Mouse (Mus musculus) kidney, postnatal 0 days (tissue): ENCODE measurements around the gene Pum1. TPM values are rescaled to one million over a fixed set of nuclear protein-coding genes. Genes with fewer than 3 reads are reported as not detected.
"Not testable (repeated sequence)": the region's sequence is repeated elsewhere in the genome, so short reads cannot be mapped to it uniquely, and the experiment has no call there.

Experiments
- ATAC-seq: fragments of 200-750 bp; cut with Nextera tagmentation; replicated peaks from 2 replicates; pipeline ENCODE4 v1.8.0; 2017; ENCODE audit warnings: low read depth, moderate number of reproducible peaks, moderate TSS enrichment, moderate library complexity; ENCODE audit not compliant: low FRiP score
- DNase-seq: peaks from one replicate; pipeline ENCODE4 v3.0.0-alpha.2; 2016; ENCODE audit warnings: low spot score
- H3K27ac ChIP-seq: fragments of 300-500 bp; sonication (generic); 2 replicates; pipeline ENCODE4 v1.5.1; 2014; ENCODE audit warnings: mild to moderate bottlenecking
- H3K27me3 ChIP-seq: fragments of 300-500 bp; sonication (generic); 2 replicates; pipeline ENCODE4 v1.6.1; 2014; ENCODE audit warnings: low read length, mixed read lengths; ENCODE audit not compliant: insufficient read depth
- H3K36me3 ChIP-seq: fragments of 300-500 bp; sonication (generic); 2 replicates; pipeline ENCODE4 v1.6.1; 2014; ENCODE audit warnings: low read length, mixed read lengths; ENCODE audit not compliant: insufficient read depth
- H3K4me1 ChIP-seq: fragments of 300-500 bp; sonication (generic); replicated peaks from 2 replicates; pipeline ENCODE4 v1.6.1; 2014; ENCODE audit warnings: antibody characterized with exemption, low read length, mixed read lengths; ENCODE audit not compliant: insufficient read depth
- H3K4me2 ChIP-seq: fragments of 300-500 bp; sonication (generic); 2 replicates; pipeline ENCODE4 v1.6.1; 2014; ENCODE audit warnings: mild to moderate bottlenecking, low read length, moderate library complexity, mixed read lengths
- H3K4me3 ChIP-seq: fragments of 300-500 bp; sonication (generic); replicated peaks from 2 replicates; pipeline ENCODE4 v1.5.1; 2014; ENCODE audit warnings: low read depth, low read length
- H3K9ac ChIP-seq: fragments of 300-500 bp; sonication (generic); 2 replicates; pipeline ENCODE4 v1.6.1; 2014; ENCODE audit warnings: low read depth, low read length
- H3K9me3 ChIP-seq: fragments of 300-500 bp; sonication (generic); replicated peaks from 2 replicates; pipeline ENCODE4 v1.6.1; 2016; ENCODE audit warnings: low read length, inconsistent platforms, mixed read lengths
- CTCF ChIP-seq: IDR thresholded peaks from 2 replicates; pipeline ENCODE4 v1.5.1; 2016; ENCODE audit warnings: antibody characterized with exemption, low read depth, mild to moderate bottlenecking, moderate library complexity
- WGBS: fragments of 180-500 bp; shearing (Covaris S2); extraction: QIAGEN DNeasy Blood & Tissue Kit; methylation state at CpG from one replicate; pipeline ENCODE4 v1.1.7; 2014; 5-methylcytosine and 5-hydroxymethylcytosine counted together
- polyA plus RNA-seq: library from polyadenylated mRNA; unstranded; fragments of >200 nt; fragmentation: Nextera tagmentation; extraction: Ambion mirVana; gene quantifications from 2 replicates; pipeline ENCODE4 v1.2.1, GENCODE M21; 2015

The Pum1 gene
- polyA plus RNA-seq, 1 experiment from 2014 or later: 56.7 TPM

DNA sequence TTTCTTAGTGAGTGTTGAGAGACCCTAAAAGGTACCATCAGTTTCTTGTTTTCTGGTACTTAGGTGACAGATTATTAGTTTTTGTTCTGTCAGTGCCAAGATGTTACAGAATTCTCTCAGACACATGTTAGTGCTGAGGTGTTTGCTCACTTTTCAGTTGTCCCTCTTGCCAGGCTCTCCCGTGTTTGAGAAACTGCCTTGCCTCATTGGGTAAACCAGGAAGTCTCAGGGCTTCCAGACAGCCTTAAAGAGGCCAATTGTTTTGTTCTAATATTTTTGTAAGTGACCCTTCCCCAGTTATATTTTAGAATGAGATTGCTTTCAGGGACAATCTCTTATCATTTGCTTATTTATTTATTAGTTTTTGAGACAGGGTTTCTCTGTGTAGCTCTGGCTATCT lies 2.1 kb downstream of the Pum1 start:
- H3K4me3 ChIP-seq: peak overlapping the region; percentile 96
- H3K4me2 ChIP-seq: peak overlapping the region; percentile 67
- H3K36me3 ChIP-seq: no peaks in the 10 kb centered on the region
- DNase-seq: no peak
- no peak for TF ChIP-seq CTCF
- no peaks in the 10 kb centered on the region for H3K27me3 ChIP-seq
- WGBS: 3% methylated on average over 1 of the region's 1 CpGs
- H3K27ac ChIP-seq: no peak overlapping the region
- H3K9me3 ChIP-seq: no peaks in the 10 kb centered on the region
- H3K9ac ChIP-seq: 0 out of 2 replicates have a peak overlapping the region, but pooled peaks have one; percentile 96
- peaks cover 29% of the 10 kb centered on the region for H3K4me1 ChIP-seq
- no peak for ATAC-seq

DNA sequence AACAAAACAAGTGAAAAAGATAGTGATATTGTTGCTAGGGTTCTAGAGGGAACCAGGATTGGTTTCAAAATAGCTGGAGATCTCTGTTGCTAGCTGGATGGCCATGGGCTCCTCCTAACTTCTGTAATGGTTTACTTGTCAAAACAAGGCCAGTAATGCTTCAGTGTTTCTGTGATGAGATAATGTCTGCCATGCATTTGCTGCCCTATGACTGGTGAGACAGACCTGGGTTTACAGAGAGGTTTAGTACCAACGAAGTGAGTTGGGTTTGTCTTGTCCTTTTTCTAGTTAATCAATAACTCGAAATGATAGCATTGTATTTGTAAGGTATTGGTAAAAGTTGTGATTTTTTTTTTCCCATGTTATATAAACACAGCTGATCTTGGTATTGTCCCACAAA lies 4.6 kb downstream of the Pum1 start:
- H3K4me3 ChIP-seq: no peak overlapping the region
- no peak for ATAC-seq
- no peak for TF ChIP-seq CTCF
- H3K27me3 ChIP-seq: no peaks in the 10 kb centered on the region
- no peaks in the 10 kb centered on the region for H3K9me3 ChIP-seq
- no peak overlapping the region for H3K27ac ChIP-seq
- DNase-seq: peak; percentile 19
- peaks cover 29% of the 10 kb centered on the region for H3K4me1 ChIP-seq
- WGBS: 51% methylated on average over 2 of the region's 2 CpGs
- no peak overlapping the region for H3K9ac ChIP-seq
- H3K4me2 ChIP-seq: peak overlapping the region; percentile 25; the same call in 1 of the 2 replicates
- peaks cover 11% of the 10 kb centered on the region; the same call in 1 of the 2 replicates for H3K36me3 ChIP-seq

- no peaks in the 10 kb centered on the region for H3K9me3 ChIP-seq
- 0 out of 2 replicates have a peak overlapping the region, but pooled peaks have one; percentile 15 for H3K4me2 ChIP-seq
- no peak overlapping the region for H3K4me3 ChIP-seq
- 28% methylated on average over 2 of the region's 2 CpGs for WGBS
- H3K4me1 ChIP-seq: peaks cover 29% of the 10 kb centered on the region
- no peaks in the 10 kb centered on the region for H3K27me3 ChIP-seq
- ATAC-seq: no peak
- peaks cover 15% of the 10 kb centered on the region; the same call in 1 of the 2 replicates for H3K36me3 ChIP-seq
- DNase-seq: no peak
- H3K27ac ChIP-seq: no peak overlapping the region
- TF ChIP-seq CTCF: no peak
- no peak overlapping the region for H3K9ac ChIP-seq
Observed at GRCm38 (mm10) chr4:130668541-130668940, 5.4 kb downstream of the Pum1 start.

DNA sequence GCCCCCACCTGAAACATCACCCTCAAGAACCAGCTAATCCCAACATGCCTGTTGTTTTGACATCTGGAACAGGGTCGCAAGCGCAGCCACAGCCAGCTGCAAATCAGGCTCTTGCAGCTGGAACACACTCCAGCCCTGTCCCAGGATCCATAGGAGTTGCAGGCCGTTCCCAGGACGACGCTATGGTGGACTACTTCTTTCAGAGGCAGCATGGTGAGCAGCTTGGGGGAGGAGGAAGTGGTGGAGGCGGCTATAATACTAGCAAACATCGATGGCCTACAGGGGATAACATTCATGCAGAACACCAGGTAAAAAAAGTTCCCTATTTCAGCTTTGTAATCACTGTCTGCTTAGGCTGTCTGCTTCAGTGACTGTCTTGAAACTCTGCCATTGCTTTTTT lies 5.9 kb downstream of the Pum1 start:
- ATAC-seq (no peak), DNase-seq (no peak)
- WGBS: 29% methylated on average over 7 of the region's 7 CpGs
- no peaks in the 10 kb centered on the region for H3K27me3 ChIP-seq
- peaks cover 15% of the 10 kb centered on the region; the same call in 1 of the 2 replicates for H3K36me3 ChIP-seq
- H3K9me3 ChIP-seq: no peaks in the 10 kb centered on the region
- H3K27ac ChIP-seq: no peak overlapping the region
- H3K4me2 ChIP-seq: 0 out of 2 replicates have a peak overlapping the region, but pooled peaks have one; percentile 15
- no peak overlapping the region for H3K9ac ChIP-seq
- H3K4me1 ChIP-seq: peaks cover 29% of the 10 kb centered on the region
- TF ChIP-seq CTCF: no peak
- no peak overlapping the region for H3K4me3 ChIP-seq

GRCm38 (mm10) chr4:130670023-130670422 lies 6.9 kb downstream of the Pum1 start:
- H3K36me3 ChIP-seq: peaks cover 15% of the 10 kb centered on the region; the same call in 1 of the 2 replicates
- not testable (repeated sequence) for H3K4me3 ChIP-seq, H3K9me3 ChIP-seq, H3K9ac ChIP-seq, H3K4me2 ChIP-seq, H3K27ac ChIP-seq, H3K27me3 ChIP-seq, ATAC-seq, DNase-seq
- peaks cover 28% of the 10 kb centered on the region for H3K4me1 ChIP-seq
- 79% methylated on average over 5 of the region's 5 CpGs for WGBS

- H3K4me1 ChIP-seq: peaks cover 21% of the 10 kb centered on the region
- H3K4me2 ChIP-seq: no peak overlapping the region
- no peak overlapping the region for H3K4me3 ChIP-seq
- H3K36me3 ChIP-seq: peaks cover 18% of the 10 kb centered on the region; the same call in 1 of the 2 replicates
- H3K27ac ChIP-seq: no peak overlapping the region
- no peaks in the 10 kb centered on the region for H3K27me3 ChIP-seq
- no peak for ATAC-seq
- WGBS: 83% methylated on average over 4 of the region's 4 CpGs
- no peaks in the 10 kb centered on the region for H3K9me3 ChIP-seq
- no peak for DNase-seq
- no peak overlapping the region for H3K9ac ChIP-seq
- no peak for TF ChIP-seq CTCF
Observed at GRCm38 (mm10) chr4:130671079-130671845, 8.1 kb downstream of the Pum1 start.
